Mouse (Mus musculus) right cerebral cortex, adult 2 months (tissue): ENCODE data around the gene Prcc.
A peak's percentile ranks its signal among the peaks of the same experiment; 100 is the strongest.
"Not testable (repeated sequence)": the region's sequence is repeated elsewhere in the genome, so short reads cannot be mapped to it uniquely, and the experiment has no call there.

Experiments
- DNase-seq, 2 experiments: peaks; one replicate each; pipeline ENCODE4 v3.0.0; 2021 to 2022; ENCODE audit warnings: low spot score in 2 of 2

Prcc gene

DNA sequence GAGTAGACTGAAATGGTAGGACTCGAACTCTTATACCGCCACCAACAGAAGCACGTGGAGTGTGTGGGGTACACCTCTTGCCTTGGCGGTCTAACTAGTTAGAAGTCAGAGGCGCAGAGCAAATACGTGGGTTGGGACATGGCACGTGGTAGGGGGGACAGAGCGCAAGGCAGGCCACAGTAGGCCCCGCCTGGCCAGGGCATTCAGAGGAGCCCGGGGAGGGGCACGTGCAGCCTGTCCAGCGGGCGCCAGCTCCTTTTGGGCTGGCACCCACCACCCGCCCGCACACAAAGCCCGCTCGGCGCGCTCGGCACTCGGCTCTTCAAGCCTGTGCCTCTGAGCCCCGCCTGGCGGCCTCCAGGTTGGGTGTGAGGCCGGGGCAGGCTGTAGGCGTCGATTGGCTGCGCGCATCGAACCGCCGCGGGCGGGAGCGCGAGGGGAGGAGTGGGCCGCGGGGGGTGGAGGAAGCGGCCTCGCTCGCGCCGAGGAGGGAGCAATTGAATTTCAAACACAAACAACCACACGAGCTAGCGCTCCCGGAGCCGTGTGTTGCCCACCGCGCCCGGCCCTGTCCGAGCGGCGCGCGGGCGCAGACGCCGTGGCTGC, 20.6 kb upstream of the Prcc start, which contains the start of gene Hdgf:
TSS of gene Hdgf (plus strand) at position 442 of the 606 bp plus-strand sequence.
- peak; percentile 90 to 92 for DNase-seq

GRCm38 (mm10) chr3:87903821-87904220, 18.4 kb upstream of the Prcc start:
- no peak for DNase-seq

- not testable (repeated sequence) for DNase-seq
These were observed 16.6 kb upstream of the Prcc start for GRCm38 (mm10) chr3:87901959-87902358.

GRCm38 (mm10) chr3:87901036-87901624, 15.7 kb upstream of the Prcc start:
- DNase-seq, result no peak

DNA sequence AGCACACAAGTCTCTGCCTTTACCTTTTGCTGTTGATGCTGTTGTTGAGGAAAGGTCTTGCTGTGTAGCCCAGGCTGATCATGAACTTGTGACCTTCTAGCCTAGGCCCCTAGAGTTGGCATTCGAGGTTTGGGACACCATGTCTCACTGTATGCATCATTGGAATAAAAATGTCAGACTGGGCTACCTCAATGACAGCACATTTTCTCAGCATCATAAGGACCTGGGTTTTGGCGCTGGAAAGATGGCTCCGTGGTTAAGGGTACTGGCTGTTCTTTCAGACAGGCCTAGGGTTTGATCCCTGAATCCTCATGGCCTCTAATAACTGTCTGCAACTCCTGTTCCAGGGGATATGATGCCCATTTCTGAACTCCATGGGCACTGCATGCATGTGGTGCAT, 14.4 kb upstream of the Prcc start:
- no peak for DNase-seq

DNA sequence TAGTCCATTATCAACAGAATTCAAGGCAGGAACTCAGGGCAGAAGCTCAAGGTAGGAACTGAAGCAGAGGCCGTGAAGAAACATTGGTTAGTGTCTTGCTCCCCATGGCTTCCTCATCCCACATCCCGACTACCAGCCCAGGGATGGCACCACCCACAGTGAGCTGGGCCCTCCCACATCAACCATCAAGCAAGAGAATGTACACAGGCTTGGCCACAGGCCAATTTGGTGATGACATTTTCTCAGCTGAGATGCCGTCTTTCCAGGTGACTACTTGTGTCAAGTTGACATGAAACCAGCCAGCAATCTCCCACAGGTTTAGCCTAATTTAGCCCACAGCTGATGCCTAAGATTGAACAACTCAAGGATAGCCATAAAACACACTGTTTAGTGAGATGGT, 13.9 kb upstream of the Prcc start:
- no peak for DNase-seq

- no peak for DNase-seq
These were observed 8.0 kb upstream of the Prcc start for GRCm38 (mm10) chr3:87893367-87893905.

- DNase-seq, result no peak
These were observed 6.1 kb upstream of the Prcc start for GRCm38 (mm10) chr3:87891481-87891880.

DNA sequence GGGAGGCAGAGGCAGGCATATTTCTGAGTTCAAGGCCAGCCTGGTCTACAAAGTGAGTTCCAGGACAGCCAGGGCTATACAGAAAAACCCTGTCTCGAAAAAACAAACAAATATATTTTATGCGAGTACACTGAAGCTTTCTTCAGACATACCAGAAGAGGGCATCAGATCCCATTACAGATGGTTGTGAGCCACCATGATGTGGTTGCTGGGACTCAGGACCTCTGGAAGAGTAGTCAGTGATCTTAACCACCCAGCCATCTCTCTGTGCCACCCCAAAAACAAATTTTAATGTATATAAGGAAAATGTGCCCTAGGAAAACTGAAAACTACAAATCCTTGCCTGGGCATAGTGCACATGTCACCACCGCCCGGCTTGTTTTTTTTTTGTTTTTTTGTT, 2.0 kb upstream of the Prcc start:
- not testable (repeated sequence) for DNase-seq

- no peak for DNase-seq
These were observed 1.0 kb upstream of the Prcc start for GRCm38 (mm10) chr3:87886416-87886815.

DNA sequence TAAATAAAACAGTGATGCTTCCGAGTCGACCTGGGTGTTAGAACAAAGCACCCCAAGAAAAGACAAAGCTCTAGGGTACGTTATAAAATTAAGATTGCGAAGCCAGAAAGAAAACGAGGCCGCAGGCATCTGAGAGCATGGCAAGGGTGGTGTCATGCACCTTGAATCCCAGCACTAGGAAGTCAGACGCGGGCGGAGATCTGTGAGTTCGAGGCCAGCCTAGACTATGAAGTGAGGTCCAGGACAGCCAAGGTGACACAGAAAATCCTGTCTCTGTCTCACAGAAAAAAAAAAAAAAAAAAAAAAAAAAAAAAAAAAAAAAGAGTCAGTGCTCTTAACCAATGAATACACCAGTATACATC, 577 bp upstream of the Prcc start:
- DNase-seq, result no peak

DNA sequence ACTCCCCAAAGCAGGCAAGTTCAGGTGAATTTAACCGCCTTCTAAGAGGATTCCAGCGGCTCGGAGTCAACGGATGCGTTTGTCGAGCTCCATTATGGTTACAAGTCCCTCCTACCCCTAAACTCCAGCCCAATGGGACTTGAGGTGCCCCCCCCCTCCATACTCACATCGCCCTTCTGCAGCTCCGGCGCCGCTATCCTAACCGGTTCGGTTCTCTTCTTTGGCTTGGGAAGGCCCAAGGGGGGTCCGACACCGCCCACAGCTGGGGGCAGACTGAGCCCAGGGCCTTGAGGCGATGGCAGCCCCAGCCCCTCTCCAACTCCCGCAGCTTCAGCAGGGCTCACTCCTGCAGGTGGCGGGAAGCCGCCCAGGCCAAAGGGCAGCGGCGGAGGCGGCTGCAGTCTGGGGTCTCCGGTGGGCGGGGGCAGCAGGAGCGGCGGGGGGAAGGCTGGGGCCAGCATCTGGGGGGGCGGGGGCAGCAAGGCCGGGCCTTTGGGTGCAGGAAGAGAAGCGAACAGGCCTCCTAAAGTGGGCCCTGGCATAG, 628 bp downstream of the Prcc start:
- peak; percentile 32 to 44 for DNase-seq

DNA sequence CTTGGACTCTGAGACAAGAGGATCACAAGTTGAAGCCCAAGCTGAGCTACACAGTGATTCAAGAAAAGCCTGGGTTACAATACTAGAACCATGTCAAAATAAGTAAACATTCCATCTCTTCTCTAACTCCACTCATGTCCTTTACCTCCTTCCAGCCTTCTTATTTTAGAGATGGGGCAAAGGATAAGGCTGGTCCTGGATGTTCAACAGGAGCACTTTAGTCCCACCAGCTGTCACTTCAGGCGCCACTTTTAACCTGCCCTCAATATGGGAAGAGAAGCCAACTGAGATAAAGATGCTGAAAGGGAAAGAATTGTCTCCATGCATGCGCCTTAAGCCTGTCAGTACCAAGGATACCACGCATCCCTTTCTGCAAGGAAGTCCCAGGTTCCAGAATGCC, 1.1 kb downstream of the Prcc start:
- DNase-seq, result no peak

- DNase-seq, result no peak
These were observed 7.7 kb downstream of the Prcc start for GRCm38 (mm10) chr3:87877730-87878129.

- DNase-seq, result not testable (repeated sequence)
These were observed 21.3 kb downstream of the Prcc start for GRCm38 (mm10) chr3:87864111-87864510.

DNA sequence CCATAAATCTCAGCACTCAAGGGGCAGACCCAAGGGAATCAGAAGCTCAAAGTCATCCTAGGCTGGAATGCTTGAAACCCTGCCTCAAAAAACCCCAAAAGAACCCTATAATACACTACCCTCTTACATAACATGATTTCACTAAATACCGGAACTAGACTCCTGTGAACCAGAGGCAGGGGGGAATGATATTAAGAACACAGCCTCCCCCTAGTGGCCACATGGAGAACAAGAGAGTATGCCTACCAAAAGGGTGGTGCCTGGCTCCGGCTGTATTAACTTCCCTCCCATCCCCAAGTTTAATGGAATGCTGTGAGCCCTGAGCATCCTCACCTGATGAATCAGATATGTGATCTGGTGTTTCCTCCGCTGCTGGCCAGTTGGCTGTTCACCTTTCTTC, 25.6 kb downstream of the Prcc start:
- DNase-seq, result peak; percentile 77 to 83

DNA sequence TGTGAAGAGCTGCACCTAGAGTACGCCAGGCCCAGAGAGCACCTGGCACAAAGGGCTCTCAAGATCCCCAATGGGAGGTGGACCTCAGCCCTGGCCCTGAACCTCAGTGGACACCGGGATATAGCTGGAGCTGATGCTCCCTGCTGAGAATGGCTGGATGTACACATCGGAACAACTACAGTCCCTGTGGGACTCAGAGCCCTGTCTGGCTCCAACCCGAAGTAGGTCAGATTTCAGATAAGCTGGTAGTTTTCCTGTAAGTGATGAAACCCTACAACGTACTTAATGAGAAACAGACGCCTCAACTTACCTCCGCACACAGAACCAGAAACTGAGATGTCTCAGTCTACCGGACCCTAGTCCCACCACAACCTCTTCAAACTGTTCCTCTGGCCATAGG, 27.7 kb downstream of the Prcc start:
- DNase-seq, result no peak

DNA sequence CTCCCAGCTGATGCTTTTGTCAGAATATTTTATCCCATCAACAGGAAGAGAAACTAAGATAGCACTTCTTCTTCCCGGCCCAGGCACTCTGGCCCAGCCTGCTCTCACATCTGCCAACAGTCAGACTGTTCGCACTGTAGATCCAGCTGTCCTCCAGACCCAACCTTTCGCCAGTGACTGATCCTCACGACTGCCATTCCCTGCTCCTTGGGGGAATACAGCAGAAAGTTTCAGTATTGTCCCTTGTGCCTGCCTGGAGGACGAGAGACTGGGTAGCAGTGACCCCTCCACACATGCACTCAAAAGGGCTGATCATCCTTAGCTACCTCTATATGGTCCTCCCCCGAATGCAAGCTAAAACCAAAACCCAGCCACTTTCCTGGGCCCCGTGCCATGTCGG, 29.5 kb downstream of the Prcc start:
- DNase-seq, result no peak

GRCm38 (mm10) chr3:87854795-87855568, 30.4 kb downstream of the Prcc start:
- DNase-seq, result no peak

GRCm38 (mm10) chr3:87849117-87849516, 36.3 kb downstream of the Prcc start:
- no peak for DNase-seq

DNA sequence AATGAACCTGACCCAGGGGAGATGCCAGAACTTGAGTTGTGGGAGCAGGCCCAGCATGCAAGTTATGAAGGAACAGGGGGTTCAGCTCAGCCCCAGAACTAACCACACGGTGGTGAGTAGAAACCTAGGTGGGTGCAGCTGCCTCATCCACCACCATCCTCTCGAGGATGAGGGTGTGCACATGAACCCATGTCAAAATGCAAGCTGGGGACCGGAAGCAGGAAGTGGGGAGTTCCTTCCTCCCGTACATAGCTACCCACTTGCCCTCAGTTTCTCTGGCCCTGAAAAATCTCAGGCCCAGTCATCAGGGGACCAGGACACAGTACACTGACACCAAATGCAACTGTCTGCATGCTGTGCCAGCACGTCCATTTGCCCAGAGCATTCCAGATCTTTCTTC, 37.7 kb downstream of the Prcc start:
- no peak for DNase-seq

GRCm38 (mm10) chr3:87846650-87847110, 38.7 kb downstream of the Prcc start, which contains the start of gene Sh2d2a:
Gene Sh2d2a, plus strand, starts transcription at chr3:87846755.
- no peak for DNase-seq
